Mouse (Mus musculus) heart, postnatal 4 days (tissue): ENCODE data around the gene Kat2b. TPM values are rescaled to one million over a fixed set of nuclear protein-coding genes. Genes with fewer than 3 reads are reported as not detected.
"Not testable (repeated sequence)": the region's sequence is repeated elsewhere in the genome, so short reads cannot be mapped to it uniquely, and the experiment has no call there.

Experiments used
- DNase-seq: peaks from one replicate; pipeline ENCODE4 v3.0.0; 2021
- total RNA-seq, 2 experiments: library from RNA; stranded (reverse); gene quantifications; 2 replicates each; pipeline ENCODE4 v1.2.3; 2021

Gene Kat2b
- total RNA-seq, 2 experiments from 2014 or later = 79.5 to 84.6 TPM

GRCm38 (mm10) chr17:53603236-53603635 lies 36.6 kb downstream of the Kat2b start:
- DNase-seq = not testable (repeated sequence)

GRCm38 (mm10) chr17:53606082-53606481 lies 39.4 kb downstream of the Kat2b start:
- DNase-seq = not testable (repeated sequence)

- DNase-seq = not testable (repeated sequence)
Observed at GRCm38 (mm10) chr17:53608924-53609323, 42.3 kb downstream of the Kat2b start.

DNA sequence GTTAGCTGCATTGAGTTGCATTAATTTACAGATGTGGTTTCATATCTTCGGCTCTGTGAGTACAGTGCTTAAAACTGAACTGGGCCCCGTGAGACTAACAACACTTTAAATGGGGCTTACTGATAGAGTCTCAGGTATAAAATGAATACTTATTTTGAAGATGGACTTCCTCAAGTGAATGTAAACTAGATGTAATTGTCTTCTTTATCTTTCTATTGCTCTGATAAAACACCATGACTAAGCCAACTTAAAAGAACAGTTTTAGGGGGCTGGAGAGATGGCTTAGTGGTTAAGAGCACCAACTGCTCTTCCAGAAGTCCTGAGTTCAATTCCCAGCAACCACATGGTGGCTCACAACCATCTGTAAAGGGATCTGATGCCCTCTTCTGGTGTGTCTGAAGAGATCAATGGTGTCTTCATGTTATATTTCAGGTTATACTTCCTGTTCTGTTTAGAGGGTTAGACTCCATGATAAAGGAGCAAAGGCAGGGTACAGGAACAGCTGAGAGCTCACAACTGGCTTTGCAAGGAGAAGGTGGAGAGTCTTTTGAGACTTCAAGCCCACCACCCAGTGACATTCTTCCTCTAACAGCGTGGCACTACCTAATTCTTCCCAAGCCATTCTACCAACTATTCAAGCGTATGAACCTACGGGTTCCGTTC lies 50.8 kb downstream of the Kat2b start:
- DNase-seq = no peak

- DNase-seq = no peak
Observed at GRCm38 (mm10) chr17:53618369-53618768, 51.7 kb downstream of the Kat2b start.

GRCm38 (mm10) chr17:53619391-53619790 lies 52.7 kb downstream of the Kat2b start:
- no peak for DNase-seq

- no peak for DNase-seq
Observed at GRCm38 (mm10) chr17:53620611-53621010, 54.0 kb downstream of the Kat2b start.

DNA sequence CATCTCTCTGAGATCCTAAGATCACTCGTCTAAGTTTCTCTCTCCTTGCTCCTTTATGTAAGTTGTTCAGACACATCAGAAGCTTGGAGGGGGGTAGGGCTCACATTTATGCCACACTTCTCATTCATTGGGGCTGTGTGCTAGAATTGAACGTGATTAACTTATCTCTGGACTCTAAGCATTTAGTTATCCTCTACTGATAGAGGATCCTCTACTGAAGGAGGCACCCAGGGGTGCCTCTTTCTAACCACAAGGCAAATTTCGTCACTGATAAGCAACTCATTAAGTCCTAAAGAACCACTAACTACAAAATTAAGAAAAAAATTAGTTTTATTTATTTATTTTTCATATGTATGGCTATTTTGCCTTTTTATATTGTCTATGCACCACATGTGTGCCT lies 55.5 kb downstream of the Kat2b start:
- no peak for DNase-seq

DNA sequence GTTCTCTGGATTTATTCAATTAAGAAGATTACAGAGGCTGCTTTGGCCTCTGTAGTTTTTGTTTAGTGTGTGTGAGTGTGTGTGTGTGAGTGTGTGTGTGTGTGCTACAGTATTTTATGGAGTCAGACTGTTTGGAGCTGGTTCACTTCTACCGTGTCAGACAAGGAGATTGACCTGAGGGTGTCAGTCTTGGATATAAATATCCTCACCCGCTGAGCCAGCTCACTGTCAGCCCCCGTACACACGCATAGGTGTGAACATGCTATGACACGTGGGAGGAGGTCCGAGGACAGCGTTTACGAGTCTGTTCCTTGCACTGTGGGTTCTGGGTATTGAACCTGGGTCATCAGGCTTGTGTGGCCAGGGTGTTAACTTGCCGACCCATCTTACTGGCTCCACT lies 57.1 kb downstream of the Kat2b start:
- DNase-seq = no peak

DNA sequence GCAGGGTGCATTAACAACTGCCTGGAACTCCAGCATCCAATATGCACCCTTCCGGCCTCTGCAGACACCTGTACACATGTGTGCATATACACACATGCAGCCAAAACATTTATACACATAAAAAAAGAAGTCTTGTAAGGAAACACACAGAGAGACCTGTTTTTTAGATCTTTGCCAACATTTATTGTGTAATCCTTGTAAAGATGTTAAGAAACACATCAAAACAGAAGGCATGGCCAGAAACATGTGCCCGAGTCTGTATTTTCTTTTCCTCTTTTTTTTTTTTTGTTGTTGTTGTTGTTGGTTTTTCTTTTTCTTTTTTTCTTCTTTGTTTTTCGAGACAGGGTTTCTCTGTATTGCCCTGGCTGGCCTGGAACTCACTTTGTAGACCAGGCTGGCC lies 59.5 kb downstream of the Kat2b start:
- no peak for DNase-seq

DNA sequence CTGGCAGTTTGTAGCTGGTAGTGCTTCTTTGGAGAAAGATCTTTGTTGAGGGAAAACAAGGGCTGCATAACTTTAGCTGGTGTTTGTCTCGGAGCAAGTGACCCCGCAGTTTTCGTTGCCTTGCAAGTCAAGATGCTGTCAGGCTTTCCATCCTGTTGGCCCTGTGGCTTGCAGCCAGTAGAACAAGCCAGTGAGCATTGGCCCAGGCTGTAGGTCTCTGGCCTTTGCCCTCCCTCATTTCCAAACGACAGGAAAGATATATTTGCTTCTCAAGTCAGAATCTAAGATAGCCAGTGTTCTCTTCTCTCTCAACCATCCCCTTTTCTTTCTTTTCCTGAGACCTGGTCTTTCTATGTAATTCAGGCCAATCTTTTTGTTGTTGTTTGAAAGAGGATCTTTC lies 60.8 kb downstream of the Kat2b start:
- DNase-seq = no peak

DNA sequence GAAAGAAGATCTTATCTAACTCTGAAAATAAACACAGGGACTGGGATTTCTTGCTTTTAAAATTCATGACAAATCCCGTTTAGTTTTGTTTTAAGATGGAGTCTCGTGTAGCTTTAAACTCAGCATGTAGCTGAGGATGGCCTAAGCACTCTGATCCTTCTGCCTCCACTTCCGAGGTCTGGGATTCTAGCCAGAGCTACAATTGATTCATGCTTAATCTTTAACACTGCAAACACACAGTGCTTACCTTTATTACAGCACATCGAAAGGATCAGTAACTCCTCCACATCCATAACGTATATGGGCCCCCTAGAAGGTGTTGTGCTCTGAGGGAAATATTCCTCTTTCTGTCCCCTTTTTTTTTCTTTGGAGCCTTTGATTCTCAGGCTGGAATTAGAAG lies 61.5 kb downstream of the Kat2b start:
- DNase-seq = no peak

- DNase-seq = no peak
Observed at GRCm38 (mm10) chr17:53631344-53631743, 64.7 kb downstream of the Kat2b start.

- DNase-seq = no peak
Observed at GRCm38 (mm10) chr17:53643360-53643759, 76.7 kb downstream of the Kat2b start.

DNA sequence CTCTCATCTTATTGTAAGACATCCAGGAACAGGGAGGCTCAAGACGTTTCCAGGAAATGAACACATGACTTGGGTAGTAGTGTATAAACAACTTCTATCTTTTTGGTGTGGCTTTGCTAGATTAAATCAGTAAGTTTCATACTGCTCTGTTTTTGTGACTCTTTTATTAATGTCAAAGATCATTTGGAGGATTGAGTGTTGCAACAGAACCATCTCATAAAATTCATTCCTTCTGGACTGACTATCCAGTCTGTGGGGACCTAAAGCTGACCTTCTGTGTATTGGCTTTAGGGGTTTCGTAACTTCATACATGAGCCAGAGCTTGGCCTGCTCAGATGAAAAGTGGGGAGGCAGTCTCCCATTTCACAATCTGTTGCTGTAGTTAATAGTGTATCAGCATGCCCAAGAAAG lies 83.6 kb downstream of the Kat2b start:
- no peak for DNase-seq

- DNase-seq = no peak
Observed at GRCm38 (mm10) chr17:53654596-53654995, 87.9 kb downstream of the Kat2b start.

GRCm38 (mm10) chr17:53655081-53655480 lies 88.4 kb downstream of the Kat2b start:
- no peak for DNase-seq

- no peak for DNase-seq
Observed at GRCm38 (mm10) chr17:53655959-53656358, 89.3 kb downstream of the Kat2b start.

DNA sequence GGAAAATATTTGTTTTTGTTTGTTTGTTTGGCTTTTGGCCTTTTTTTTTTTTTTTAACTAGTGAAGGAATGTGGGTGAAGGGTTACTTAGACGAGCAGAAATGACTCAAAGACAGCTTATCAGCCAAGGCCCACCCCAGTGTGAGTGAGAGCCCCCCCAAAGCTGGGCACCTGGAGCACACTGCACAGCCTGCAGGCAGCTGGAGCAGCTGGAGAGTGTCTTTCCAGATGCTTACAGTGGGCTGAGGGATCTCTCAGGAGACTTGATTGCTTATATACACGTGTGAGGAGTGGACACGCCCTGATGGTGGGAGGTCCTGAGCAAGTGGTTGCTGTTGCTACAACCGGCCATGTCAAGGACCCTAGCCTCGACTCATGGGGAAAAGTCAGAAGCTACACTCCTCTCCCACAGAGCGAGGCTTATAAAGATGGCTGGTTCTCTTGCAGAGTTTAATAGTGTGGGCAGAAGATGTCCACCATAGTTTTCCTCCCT lies 89.8 kb downstream of the Kat2b start:
- no peak for DNase-seq

- DNase-seq = peak; percentile 23
Observed at GRCm38 (mm10) chr17:53657391-53657790, 90.7 kb downstream of the Kat2b start.

DNA sequence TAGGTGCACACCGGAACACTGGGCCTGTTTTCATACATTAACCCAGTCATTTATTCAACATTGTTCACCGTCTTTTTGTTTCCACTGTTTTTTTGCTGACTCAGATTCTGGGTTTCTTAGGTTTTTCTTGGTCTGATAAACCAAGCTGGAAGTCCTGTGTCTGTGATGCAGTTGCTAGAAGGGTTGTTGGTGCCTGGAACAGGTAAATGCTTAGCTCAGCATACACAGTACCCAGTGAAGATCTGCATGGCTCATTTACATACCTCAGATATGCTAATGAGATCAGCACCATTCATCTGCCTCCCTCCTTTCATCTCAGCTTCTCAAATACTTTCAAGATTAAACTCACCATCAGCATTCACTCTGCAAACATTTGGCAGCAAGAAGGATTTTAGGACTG lies 92.0 kb downstream of the Kat2b start:
- no peak for DNase-seq

GRCm38 (mm10) chr17:53659230-53659629 lies 92.6 kb downstream of the Kat2b start:
- DNase-seq = no peak

DNA sequence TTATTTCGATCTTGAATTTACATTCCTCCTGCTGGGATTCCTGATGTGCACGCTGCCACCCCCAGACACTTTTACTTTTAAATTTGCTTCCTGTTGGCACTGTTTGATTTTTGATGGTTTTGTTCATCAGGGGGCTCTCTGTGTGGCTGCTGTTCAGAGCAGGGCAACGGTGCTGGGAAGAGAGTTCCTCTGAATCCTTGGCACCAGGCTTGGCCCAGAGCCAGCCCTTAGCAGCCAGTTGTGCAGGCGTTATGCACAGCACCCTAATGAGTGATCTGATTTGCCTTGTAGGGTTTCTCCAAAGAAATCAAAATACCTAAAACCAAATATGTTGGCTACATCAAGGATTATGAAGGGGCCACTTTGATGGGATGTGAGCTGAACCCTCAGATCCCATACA lies 93.1 kb downstream of the Kat2b start:
- DNase-seq = peak; percentile 20

DNA sequence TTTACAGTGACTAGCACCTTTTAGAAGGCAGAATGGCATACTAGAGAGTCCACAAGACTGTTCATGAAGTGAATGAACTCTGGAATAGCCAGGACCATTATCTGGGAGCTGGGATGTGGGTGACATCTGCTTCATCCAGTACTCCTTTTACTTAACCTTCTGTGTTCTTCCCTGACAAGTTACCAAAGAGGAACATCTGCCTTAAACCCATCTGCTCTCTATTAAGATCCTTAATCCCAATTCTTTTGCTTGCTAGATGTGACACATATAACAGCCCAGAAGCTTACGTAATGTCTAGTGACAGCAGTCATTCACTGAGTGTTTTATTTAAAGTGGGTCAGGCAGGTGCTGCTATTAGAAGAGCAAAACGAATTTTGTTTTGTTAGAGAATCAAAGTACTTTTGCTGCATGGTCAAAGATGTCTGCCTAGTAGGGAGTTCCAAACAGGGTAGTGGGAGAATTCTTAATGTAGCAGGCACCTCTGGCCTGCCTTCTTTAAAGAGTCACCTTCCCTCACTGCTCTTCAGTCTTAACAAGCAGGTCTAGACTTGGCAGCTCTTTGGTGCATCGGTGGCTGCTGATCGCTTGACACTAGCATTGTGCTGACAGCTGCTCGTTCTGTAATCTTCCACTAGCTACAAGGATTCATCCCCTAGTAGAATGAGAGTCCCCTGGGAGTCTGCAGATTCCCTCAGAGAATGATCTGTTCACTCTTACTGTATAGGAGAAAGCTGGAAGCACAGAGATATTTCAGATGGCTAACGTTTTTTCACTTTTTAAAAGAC lies 94.6 kb downstream of the Kat2b start:
- DNase-seq = peak; percentile 25
